Mouse (Mus musculus): ENCODE measurements around the gene Vps8.

Gene Vps8
- long read RNA-seq, experiment 1, full-length matches to known transcripts: 1 of 5 reads
- long read RNA-seq, experiment 1, partial matches to known transcripts: 1 of 5 reads
- long read RNA-seq, experiment 1, other reads (novel, unspliced or antisense): 3 of 5 reads
- long read RNA-seq, experiment 2, full-length matches to known transcripts: 1 of 7 reads
- long read RNA-seq, experiment 2, partial matches to known transcripts: 4 of 7 reads
- long read RNA-seq, experiment 2, other reads (novel, unspliced or antisense): 2 of 7 reads

- intact Hi-C loops (cut with DNase I): no loop called here
Measured at GRCm38 (mm10) chr16:21422645-21423545, at the start of gene Vps8. TSS of gene Vps8 (plus strand) at chr16:21423118.

- intact Hi-C loops (cut with DNase I): no loop called here
Measured at GRCm38 (mm10) chr16:21373316-21373960, 49.5 kb upstream of the Vps8 start.

- intact Hi-C loops (cut with DNase I): no loop called here
Measured at GRCm38 (mm10) chr16:21374067-21374466, 48.9 kb upstream of the Vps8 start.

GRCm38 (mm10) chr16:21375147-21375546, 47.8 kb upstream of the Vps8 start:
- intact Hi-C loops (cut with DNase I): no loop called here

GRCm38 (mm10) chr16:21376316-21376715, 46.6 kb upstream of the Vps8 start:
- intact Hi-C loops (cut with DNase I): no loop called here

- intact Hi-C loops (cut with DNase I): no loop called here
Measured at GRCm38 (mm10) chr16:21376949-21377604, 45.8 kb upstream of the Vps8 start.

GRCm38 (mm10) chr16:21377605-21377968, 45.3 kb upstream of the Vps8 start:
- intact Hi-C loops (cut with DNase I): no loop called here

- intact Hi-C loops (cut with DNase I): no loop called here
Measured at GRCm38 (mm10) chr16:21381469-21381868, 41.4 kb upstream of the Vps8 start.

GRCm38 (mm10) chr16:21382152-21382911, 40.6 kb upstream of the Vps8 start:
- intact Hi-C loops (cut with DNase I): no loop called here

GRCm38 (mm10) chr16:21385926-21386881, 36.7 kb upstream of the Vps8 start:
- intact Hi-C loops (cut with DNase I): no loop called here

GRCm38 (mm10) chr16:21389316-21389715, 33.6 kb upstream of the Vps8 start:
- intact Hi-C loops (cut with DNase I): no loop called here

GRCm38 (mm10) chr16:21390744-21391143, 32.2 kb upstream of the Vps8 start:
- intact Hi-C loops (cut with DNase I): loop anchor here (5.0 kb wide), 1 partner anchor 58 kb away; no protein-coding TSS in a partner anchor

- intact Hi-C loops (cut with DNase I): loop anchor here (1.0 to 5.0 kb wide), 2 partner anchors 60 to 188 kb away; partner anchors contain the start of gene Ephb3
Measured at GRCm38 (mm10) chr16:21392099-21392498, 30.8 kb upstream of the Vps8 start.

- intact Hi-C loops (cut with DNase I): loop anchor here (1.0 to 5.0 kb wide), 2 partner anchors 60 to 188 kb away; partner anchors contain the start of gene Ephb3
Measured at GRCm38 (mm10) chr16:21392517-21393112, 30.3 kb upstream of the Vps8 start.

- intact Hi-C loops (cut with DNase I): no loop called here
Measured at GRCm38 (mm10) chr16:21395546-21395945, 27.4 kb upstream of the Vps8 start.

GRCm38 (mm10) chr16:21397681-21398080, 25.2 kb upstream of the Vps8 start:
- intact Hi-C loops (cut with DNase I): no loop called here

- intact Hi-C loops (cut with DNase I): no loop called here
Measured at GRCm38 (mm10) chr16:21398345-21399051, 24.4 kb upstream of the Vps8 start.

- intact Hi-C loops (cut with DNase I): no loop called here
Measured at GRCm38 (mm10) chr16:21399942-21400341, 23.0 kb upstream of the Vps8 start.

All from adrenal gland (tissue).